Mouse (Mus musculus) C2C12 (cell line): ENCODE results near the gene Dnajb1. TPM values are rescaled to one million over a fixed set of nuclear protein-coding genes. Genes with fewer than 3 reads are reported as not detected.

Experiments used
- H3K27me3 ChIP-seq: one replicate; pipeline ENCODE4 v1.6.1; 2011; ENCODE audit not compliant: control insufficient read depth, insufficient read depth, insufficient read length
- H3K36me3 ChIP-seq: one replicate; pipeline ENCODE4 v1.6.1; 2011; ENCODE audit not compliant: control insufficient read depth, insufficient read depth
- H3K4me3 ChIP-seq: one replicate; pipeline ENCODE4 v1.5.1; 2011; ENCODE audit warnings: mild to moderate bottlenecking, control low read depth; ENCODE audit not compliant: poor library complexity, insufficient read depth, severe bottlenecking
- H3K79me2 ChIP-seq: one replicate; pipeline ENCODE4 v1.6.1; 2011; ENCODE audit not compliant: control insufficient read depth, insufficient read depth
- H3K79me3 ChIP-seq: one replicate; pipeline ENCODE4 v1.6.1; 2011; ENCODE audit warnings: low read depth, control low read depth
- H3ac ChIP-seq: one replicate; pipeline ENCODE3; 2011; ENCODE audit warnings: low read depth; ENCODE audit not compliant: control insufficient read depth, insufficient read length
- CEBPB ChIP-seq: IDR thresholded peaks from one replicate; pipeline ENCODE4 v1.6.1; 2011; ENCODE audit warnings: low read depth, mild to moderate bottlenecking, control low read depth, moderate library complexity
- CTCF ChIP-seq: IDR thresholded peaks from one replicate; pipeline ENCODE4 v1.5.1; 2011; ENCODE audit not compliant: control insufficient read depth, insufficient read depth, insufficient read length
- FOSL1 ChIP-seq: IDR thresholded peaks from one replicate; pipeline ENCODE4 v1.8.0; 2011; ENCODE audit warnings: mild to moderate bottlenecking, low read length; ENCODE audit not compliant: poor library complexity, insufficient read depth, severe bottlenecking
- MAX ChIP-seq: IDR thresholded peaks from one replicate; pipeline ENCODE4 v1.6.1; 2011; ENCODE audit warnings: mild to moderate bottlenecking, control low read depth
- MYOD1 ChIP-seq: IDR thresholded peaks from one replicate; pipeline ENCODE4 v1.6.1; 2011; ENCODE audit warnings: low read depth; ENCODE audit not compliant: control insufficient read depth, insufficient read length
- MYOG ChIP-seq: IDR thresholded peaks from one replicate; pipeline ENCODE4 v1.6.1; 2011; ENCODE audit not compliant: control insufficient read depth, insufficient read length; ENCODE audit errors: extremely low read depth
- USF1 ChIP-seq: IDR thresholded peaks from one replicate; pipeline ENCODE4 v1.6.1; 2011; ENCODE audit warnings: low read depth, mild to moderate bottlenecking, control low read depth, moderate library complexity
- polyA plus RNA-seq: library from polyadenylated mRNA; unstranded; fragments of >200 nt; fragmentation: generic; extraction: Trizol; gene quantifications from one replicate; pipeline ENCODE4 v1.2.1, GENCODE M21; 2012; ENCODE audit warnings: missing spikeins

The Dnajb1 gene
- polyA plus RNA-seq, 1 experiment = 41.0 TPM

- Histone ChIP-seq H3K27me3 (no peaks in the 10 kb centered on the region), H3ac (no peak overlapping the region), H3K36me3 (peaks cover 5% of the 10 kb centered on the region), H3K79me3 (peaks cover 18% of the 10 kb centered on the region), H3K4me3 (no peak overlapping the region), H3K79me2 (peaks cover 75% of the 10 kb centered on the region)
- TF ChIP-seq MYOD1 = no peak
- no peak for TF ChIP-seq MAX
- TF ChIP-seq CEBPB = no peak
- TF ChIP-seq USF1 = no peak
- no peak for TF ChIP-seq MYOG
- no peak for TF ChIP-seq CTCF
- TF ChIP-seq FOSL1 = no peak
Measured at GRCm38 (mm10) chr8:83580826-83581225, 27.2 kb upstream of the Dnajb1 start.

- H3ac ChIP-seq = no peak overlapping the region
- TF ChIP-seq CTCF (no peak), FOSL1 (no peak), CEBPB (no peak), MYOG (no peak), MAX (no peak), MYOD1 (no peak), USF1 (no peak)
- H3K79me3 ChIP-seq = peaks cover 20% of the 10 kb centered on the region
- no peak overlapping the region for H3K4me3 ChIP-seq
- peaks cover 78% of the 10 kb centered on the region for H3K79me2 ChIP-seq
- H3K36me3 ChIP-seq = peaks cover 5% of the 10 kb centered on the region
- H3K27me3 ChIP-seq = no peaks in the 10 kb centered on the region
Measured at GRCm38 (mm10) chr8:83582226-83582625, 25.8 kb upstream of the Dnajb1 start.

- no peak for TF ChIP-seq CTCF
- Histone ChIP-seq H3ac (no peak overlapping the region), H3K27me3 (no peaks in the 10 kb centered on the region), H3K79me3 (peaks cover 24% of the 10 kb centered on the region), H3K79me2 (peaks cover 81% of the 10 kb centered on the region), H3K4me3 (no peak overlapping the region), H3K36me3 (peaks cover 5% of the 10 kb centered on the region)
Measured at GRCm38 (mm10) chr8:83583236-83583635, 24.8 kb upstream of the Dnajb1 start.

GRCm38 (mm10) chr8:83584771-83585170 lies 23.2 kb upstream of the Dnajb1 start:
- H3ac ChIP-seq = no peak overlapping the region
- H3K36me3 ChIP-seq = peaks cover 5% of the 10 kb centered on the region
- no peaks in the 10 kb centered on the region for H3K27me3 ChIP-seq
- no peak overlapping the region for H3K4me3 ChIP-seq
- TF ChIP-seq CTCF (no peak), MYOD1 (peak; percentile 26)
- H3K79me2 ChIP-seq = peaks cover 96% of the 10 kb centered on the region
- H3K79me3 ChIP-seq = peaks cover 27% of the 10 kb centered on the region

GRCm38 (mm10) chr8:83585333-83585732 lies 22.7 kb upstream of the Dnajb1 start:
- H3K79me2 ChIP-seq = peaks cover 96% of the 10 kb centered on the region
- H3ac ChIP-seq = no peak overlapping the region
- TF ChIP-seq USF1 = no peak
- no peak for TF ChIP-seq MAX
- TF ChIP-seq MYOD1 = no peak
- TF ChIP-seq MYOG = no peak
- TF ChIP-seq CEBPB = no peak
- TF ChIP-seq FOSL1 = no peak
- TF ChIP-seq CTCF = no peak
- H3K4me3 ChIP-seq = no peak overlapping the region
- peaks cover 5% of the 10 kb centered on the region for H3K36me3 ChIP-seq
- H3K79me3 ChIP-seq = peaks cover 25% of the 10 kb centered on the region
- no peaks in the 10 kb centered on the region for H3K27me3 ChIP-seq

GRCm38 (mm10) chr8:83587644-83588043 lies 20.3 kb upstream of the Dnajb1 start:
- Histone ChIP-seq H3ac (no peak overlapping the region), H3K4me3 (no peak overlapping the region), H3K79me3 (peaks cover 35% of the 10 kb centered on the region), H3K79me2 (peaks cover 97% of the 10 kb centered on the region), H3K27me3 (no peaks in the 10 kb centered on the region), H3K36me3 (peaks cover 5% of the 10 kb centered on the region)
- TF ChIP-seq CEBPB = no peak
- TF ChIP-seq MYOD1 = no peak
- TF ChIP-seq CTCF = no peak
- no peak for TF ChIP-seq MYOG
- TF ChIP-seq MAX = no peak
- TF ChIP-seq USF1 = no peak
- TF ChIP-seq FOSL1 = no peak
